Mouse (Mus musculus) CH12.LX (cell line): ENCODE measurements around the gene Rac3. TPM values are rescaled to one million over a fixed set of nuclear protein-coding genes. Genes with fewer than 3 reads are reported as not detected.

Experiments used
- DNase-seq: peaks from one replicate; pipeline ENCODE4 v3.0.0-alpha.2; 2013; ENCODE audit errors: extremely low read depth
- H3K27ac ChIP-seq: 2 replicates; pipeline ENCODE4 v1.5.1; 2012; ENCODE audit warnings: low read depth, mild to moderate bottlenecking, control low read depth, moderate library complexity; ENCODE audit not compliant: insufficient read depth
- H3K27me3 ChIP-seq: replicated peaks from 2 replicates; pipeline ENCODE3; 2012; ENCODE audit warnings: inconsistent platforms
- H3K36me3 ChIP-seq, 2 experiments: replicated peaks in 1 of 2; 2 replicates each; pipeline versions ENCODE3 to v1.6.1; 2012; ENCODE audit warnings: inconsistent platforms in 1 of 2, low read length in 1 of 2, mild to moderate bottlenecking in 1 of 2, mixed read lengths in 1 of 2, moderate library complexity in 1 of 2; ENCODE audit not compliant: control insufficient read depth in 1 of 2, insufficient read depth in 1 of 2
- H3K4me1 ChIP-seq, 2 experiments: 2 replicates each; pipeline ENCODE4 v1.6.1; 2012; ENCODE audit warnings: inconsistent platforms in 1 of 2, moderate library complexity in 1 of 2; ENCODE audit not compliant: insufficient read depth in 2 of 2, control insufficient read depth in 1 of 2
- H3K4me2 ChIP-seq: 2 replicates; pipeline ENCODE4 v1.6.1; 2012; ENCODE audit warnings: low read depth, mild to moderate bottlenecking, control low read depth; ENCODE audit not compliant: poor library complexity, insufficient read depth, severe bottlenecking
- H3K4me3 ChIP-seq, 3 experiments: fragments of 150-350 bp in 1 of 3; sonication (generic) in 1 of 3; replicated peaks in 1 of 3; 2 replicates each; pipeline versions ENCODE3 to v1.5.1; 2011 to 2012; ENCODE audit warnings: low read depth in 2 of 3, low read length in 2 of 3, mild to moderate bottlenecking in 2 of 3, moderate library complexity in 2 of 3, control low read depth in 1 of 3, improper control_type of control experiment in 1 of 3, inconsistent platforms in 1 of 3, mixed read lengths in 1 of 3; ENCODE audit not compliant: poor library complexity in 1 of 3
- H3K79me2 ChIP-seq: replicated peaks from 2 replicates; pipeline ENCODE4 v1.6.1; 2012; ENCODE audit warnings: mild to moderate bottlenecking, moderate library complexity; ENCODE audit not compliant: control insufficient read depth, poor library complexity, insufficient read depth, severe bottlenecking; ENCODE audit errors: extremely low read depth
- H3K9ac ChIP-seq: 2 replicates; pipeline ENCODE4 v1.6.1; 2012; ENCODE audit warnings: low read depth, mild to moderate bottlenecking, control low read depth, moderate library complexity; ENCODE audit not compliant: insufficient read depth
- H3K9me3 ChIP-seq: replicated peaks from 2 replicates; pipeline ENCODE3; 2012; ENCODE audit warnings: low read length, inconsistent platforms, mixed read lengths
- BHLHE40 ChIP-seq: IDR thresholded peaks from 2 replicates; pipeline ENCODE4 v1.6.1; 2011; ENCODE audit warnings: mild to moderate bottlenecking, low read depth, low read length, improper control_type of control experiment
- CHD1 ChIP-seq: IDR thresholded peaks from 2 replicates; pipeline ENCODE4 v1.6.1; 2012; ENCODE audit warnings: low read depth, low read length, improper control_type of control experiment, inconsistent platforms
- CTCF ChIP-seq, 2 experiments: IDR thresholded peaks in 1 of 2; conservative IDR thresholded peaks in 1 of 2; 2 replicates each; pipeline ENCODE4 v1.5.1; 2011 to 2012; ENCODE audit warnings: low read depth in 2 of 2, low read length in 2 of 2, improper control_type of control experiment in 1 of 2, inconsistent platforms in 1 of 2, mild to moderate bottlenecking in 1 of 2, moderate library complexity in 1 of 2
- E2F4 ChIP-seq: IDR thresholded peaks from 2 replicates; pipeline ENCODE4 v1.6.1; 2011; ENCODE audit warnings: low read depth, low read length, improper control_type of control experiment; ENCODE audit not compliant: insufficient replicate concordance
- HCFC1 ChIP-seq: IDR thresholded peaks from 2 replicates; pipeline ENCODE4 v1.6.1; 2012; ENCODE audit warnings: low read depth, mild to moderate bottlenecking, inconsistent platforms, low read length, improper control_type of control experiment
- IRF4 ChIP-seq: IDR thresholded peaks from 2 replicates; pipeline ENCODE4 v1.6.1; 2014; ENCODE audit warnings: low read depth, mild to moderate bottlenecking, inconsistent platforms, low read length, improper control_type of control experiment
- MXI1 ChIP-seq: IDR thresholded peaks from 2 replicates; pipeline ENCODE4 v1.6.1; 2011; ENCODE audit warnings: mild to moderate bottlenecking, low read depth, low read length, improper control_type of control experiment
- NELFE ChIP-seq: IDR thresholded peaks from 2 replicates; pipeline ENCODE4 v1.6.1; 2011; ENCODE audit warnings: low read depth, low read length, improper control_type of control experiment
- NRF1 ChIP-seq: IDR thresholded peaks from 2 replicates; pipeline ENCODE4 v1.6.1; 2014; ENCODE audit warnings: low read depth, mild to moderate bottlenecking, inconsistent platforms, low read length, improper control_type of control experiment, moderate library complexity
- POLR2A ChIP-seq: IDR thresholded peaks from 2 replicates; pipeline ENCODE4 v1.6.1; 2011; ENCODE audit warnings: low read depth, mild to moderate bottlenecking, improper control_type of control experiment, low read length
- RAD21 ChIP-seq: IDR thresholded peaks from 2 replicates; pipeline ENCODE4 v1.6.1; 2011; ENCODE audit warnings: low read depth, mild to moderate bottlenecking, low read length, improper control_type of control experiment, moderate library complexity
- SIN3A ChIP-seq: IDR thresholded peaks from 2 replicates; pipeline ENCODE4 v1.6.1; 2012; ENCODE audit warnings: low read length, improper control_type of control experiment, inconsistent platforms
- SMC3 ChIP-seq: IDR thresholded peaks from 2 replicates; pipeline ENCODE4 v1.6.1; 2011; ENCODE audit warnings: low read depth, low read length, improper control_type of control experiment
- UBTF ChIP-seq: IDR thresholded peaks from 2 replicates; pipeline ENCODE4 v1.6.1; 2012; ENCODE audit warnings: low read depth, mild to moderate bottlenecking, inconsistent platforms, low read length, improper control_type of control experiment, moderate library complexity
- ZMIZ1 ChIP-seq: IDR thresholded peaks from 2 replicates; pipeline ENCODE4 v1.6.1; 2012; ENCODE audit warnings: low read depth, mild to moderate bottlenecking, inconsistent platforms, low read length, improper control_type of control experiment
- dilution Hi-C: fragments of 300-500 bp; cut with MboI; formaldehyde crosslinking; loops from 2 replicates; pipeline ENCODE4 v1.14.3; 2020; ENCODE audit warnings: low sequenced_read_pairs; ENCODE audit not compliant: extremely low pct_unique_long_range_greater_than_20kb, extremely low pct_ligation_motif_present
- in situ Hi-C: fragments of 300-500 bp; cut with MboI; formaldehyde crosslinking; loops from 3 replicates; pipeline ENCODE4 v1.14.3; 2019; ENCODE audit warnings: low sequenced_read_pairs, low pct_ligation_motif_present, low pct_unique_long_range_greater_than_20kb, mixed read lengths
- polyA plus RNA-seq: library from polyadenylated mRNA; unstranded; fragments of >175 nt; gene quantifications from 2 replicates; pipeline ENCODE4 v1.2.1, GENCODE M21; 2012; ENCODE audit warnings: low read depth; ENCODE audit not compliant: insufficient read length
- total RNA-seq, 2 experiments: library from RNA; depleted of rRNA; stranded (reverse); fragments of 300-350 nt in 1 of 2; fragments of >200 nt in 1 of 2; gene quantifications; 2 replicates each; pipeline ENCODE4 v1.2.3; 2012 to 2014

Gene Rac3
- total and polyA plus RNA-seq, 3 experiments, result 3.4 to 8.9 (median 5.5) TPM

DNA sequence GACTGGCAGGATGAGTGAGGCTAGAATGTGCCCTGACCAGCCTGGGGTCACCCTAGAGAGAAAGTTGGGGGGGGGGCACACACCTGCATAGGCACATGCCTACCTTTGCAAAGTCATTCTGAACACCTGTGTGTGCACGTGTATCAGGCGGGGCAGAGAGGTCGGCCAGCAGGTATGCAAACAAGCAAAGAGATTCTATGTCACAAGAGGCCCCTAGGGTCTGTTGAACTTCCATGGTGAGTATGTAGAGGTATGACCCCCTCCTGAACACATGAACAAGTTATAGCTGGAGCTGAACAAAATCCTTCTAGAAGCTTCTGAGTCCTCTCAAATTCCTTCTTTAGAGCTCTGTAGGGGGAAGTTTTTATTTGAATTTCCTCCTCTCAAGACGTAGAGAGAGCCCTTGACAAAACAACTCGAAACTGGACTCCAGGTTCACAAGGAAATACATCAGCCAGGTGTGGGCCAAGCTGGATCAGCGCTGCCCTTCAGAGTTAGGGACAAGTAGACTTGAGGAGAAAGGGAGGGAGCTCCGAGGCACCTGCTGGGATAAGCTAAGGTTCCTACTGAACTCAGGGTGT is 22.9 kb downstream of the Rac3 start:
- no peaks in the 10 kb centered on the region for H3K9me3 ChIP-seq

DNA sequence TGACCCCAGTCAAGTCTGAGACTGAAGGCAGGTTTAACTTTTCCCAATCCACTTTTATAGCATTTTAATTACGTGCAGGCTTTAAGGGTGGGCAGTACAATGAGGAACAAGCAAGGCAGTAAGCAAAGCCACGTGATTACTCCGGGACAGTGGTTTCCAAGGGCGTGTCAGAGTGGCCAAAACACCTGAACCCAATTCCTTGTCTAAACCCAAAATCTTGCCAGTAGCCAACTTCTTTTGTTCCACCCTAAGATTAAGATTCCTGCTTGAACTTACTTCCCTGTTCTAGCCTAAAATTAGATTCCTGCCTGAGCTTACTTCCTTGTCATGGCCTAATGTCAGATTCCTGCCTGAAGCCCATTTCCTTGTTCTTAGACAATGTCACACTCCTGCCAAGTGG is 26.7 kb downstream of the Rac3 start:
- no peak overlapping the region for H3K4me3 ChIP-seq
- in situ Hi-C loops (no loop called here), dilution Hi-C loops (no loop called here)
- no peak overlapping the region for H3K4me2 ChIP-seq
- H3K79me2 ChIP-seq, result no peaks in the 10 kb centered on the region
- no peak for DNase-seq
- no peak overlapping the region for H3K9ac ChIP-seq
- no peak overlapping the region for H3K27ac ChIP-seq
- no peaks in the 10 kb centered on the region for H3K36me3 ChIP-seq
- H3K9me3 ChIP-seq, result no peaks in the 10 kb centered on the region
- peaks cover 38% of the 10 kb centered on the region for H3K27me3 ChIP-seq
- H3K4me1 ChIP-seq, result peaks cover 3 to 12% of the 10 kb centered on the region in 2 experiments; a peak in 2 of 4 replicates
- TF ChIP-seq ZMIZ1 (no peak), UBTF (no peak)
- TF ChIP-seq, all 38 proteins: peak for 0

More for the DNA sequence above, 22.9 kb downstream of the Rac3 start:
- Histone ChIP-seq H3K4me3 (no peak overlapping the region), H3K79me2 (no peaks in the 10 kb centered on the region), H3K9ac (no peak overlapping the region), H3K4me2 (no peak overlapping the region), H3K36me3 (no peaks in the 10 kb centered on the region), H3K27ac (no peak overlapping the region), H3K4me1 (peaks cover 3 to 12% of the 10 kb centered on the region in 2 experiments; a peak in 2 of 4 replicates)
- in situ Hi-C loops (no loop called here), dilution Hi-C loops (no loop called here)
- DNase-seq, result no peak
- TF ChIP-seq E2F4 (no peak), POLR2A (no peak), BHLHE40 (peak; percentile 63), NELFE (no peak), SIN3A (no peak), CHD1 (no peak)
- TF ChIP-seq, all 38 proteins: peak for 1
- H3K27me3 ChIP-seq, result peaks cover 51% of the 10 kb centered on the region

DNA sequence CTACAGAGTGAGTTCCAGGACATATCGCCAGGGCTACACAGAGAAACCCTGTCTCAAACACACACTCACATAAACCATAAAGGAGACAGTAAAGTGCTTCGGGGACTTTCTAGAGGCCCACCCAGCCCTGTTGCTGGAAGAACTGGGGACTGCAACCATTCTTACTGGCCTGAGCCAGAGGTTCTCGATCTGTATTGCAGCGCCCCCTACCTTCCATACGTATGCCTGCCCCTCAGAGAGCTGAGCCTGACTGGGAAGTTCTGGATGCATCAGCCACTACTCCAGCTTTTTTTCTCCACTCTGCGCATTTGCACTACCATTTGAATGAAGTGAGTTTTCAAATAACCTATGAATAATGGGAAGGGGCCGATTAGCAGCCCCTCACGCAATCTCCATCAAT is 28.2 kb downstream of the Rac3 start:
- peaks cover 31% of the 10 kb centered on the region for H3K27me3 ChIP-seq
- H3K9ac ChIP-seq, result no peak overlapping the region
- in situ Hi-C loops, result no loop called here
- no peak overlapping the region for H3K4me2 ChIP-seq
- H3K9me3 ChIP-seq, result no peaks in the 10 kb centered on the region
- dilution Hi-C loops, result no loop called here
- no peak overlapping the region for H3K27ac ChIP-seq
- DNase-seq, result peak; percentile 67
- TF ChIP-seq RAD21, result peak; percentile 65
- TF ChIP-seq SMC3, result peak; percentile 47
- TF ChIP-seq MXI1, result no peak
- no peak for TF ChIP-seq NRF1
- TF ChIP-seq IRF4, result no peak
- peak; percentile 61 to 76 for TF ChIP-seq CTCF (conservative IDR thresholded peaks at IDR 0.05 in 1 of 2, IDR thresholded peaks at IDR 0.05 in 1 of 2; ENCODE audit: low read depth in 2 of 2, low read length in 2 of 2)
- no peak for TF ChIP-seq UBTF
- no peak for TF ChIP-seq HCFC1
- TF ChIP-seq, all 38 proteins: peak for 3
- Histone ChIP-seq H3K4me1 (peaks cover 0 to 7% of the 10 kb centered on the region in 2 experiments; a peak in 2 of 4 replicates), H3K36me3 (no peaks in the 10 kb centered on the region), H3K79me2 (no peaks in the 10 kb centered on the region), H3K4me3 (no peak overlapping the region)
